Mouse (Mus musculus) liver, embryonic 14.5 days (tissue): Measurements from ENCODE around the gene Dcaf4. TPM values are rescaled to one million over a fixed set of nuclear protein-coding genes. Genes with fewer than 3 reads are reported as not detected.

Source experiments
- ATAC-seq: fragments of 200-750 bp; cut with Nextera tagmentation; 2 replicates; pipeline ENCODE4 v1.8.0; 2017; ENCODE audit warnings: moderate number of reproducible peaks, mild to moderate bottlenecking, moderate library complexity; ENCODE audit not compliant: insufficient read depth
- DNase-seq, 3 experiments: peaks; one replicate each; pipeline ENCODE4 v3.0.0-alpha.2; 2012 to 2013; ENCODE audit warnings: low read depth in 3 of 3, low spot score in 3 of 3
- H3K27ac ChIP-seq: fragments of 300-500 bp; sonication (generic); 2 replicates; pipeline ENCODE4 v1.5.1; 2014; ENCODE audit warnings: moderate library complexity, mild to moderate bottlenecking, control low read depth, inconsistent platforms
- H3K27me3 ChIP-seq: fragments of 300-500 bp; sonication (generic); 2 replicates; pipeline ENCODE4 v1.6.1; 2014; ENCODE audit warnings: mild to moderate bottlenecking, low read length, moderate library complexity; ENCODE audit not compliant: control insufficient read depth, insufficient read depth
- H3K36me3 ChIP-seq: fragments of 300-500 bp; sonication (generic); replicated peaks from 2 replicates; pipeline ENCODE4 v1.6.1; 2014; ENCODE audit warnings: low read depth; ENCODE audit not compliant: control insufficient read depth, insufficient read depth
- H3K4me1 ChIP-seq, 2 experiments: fragments of 200-500 bp in 1 of 2; fragments of 300-500 bp in 1 of 2; sonication (generic) in 1 of 2; replicated peaks; 2 replicates each; pipeline ENCODE4 v1.6.1; 2012 to 2014; ENCODE audit warnings: antibody characterized with exemption in 1 of 2, inconsistent platforms in 1 of 2, low read length in 1 of 2; ENCODE audit not compliant: control insufficient read depth in 2 of 2, insufficient read depth in 2 of 2
- H3K4me2 ChIP-seq: fragments of 300-500 bp; sonication (generic); 2 replicates; pipeline ENCODE4 v1.6.1; 2014; ENCODE audit warnings: low read depth, mild to moderate bottlenecking, control low read depth, moderate library complexity
- H3K4me3 ChIP-seq, 2 experiments: fragments of 200-500 bp in 1 of 2; fragments of 300-500 bp in 1 of 2; sonication (generic) in 1 of 2; 2 replicates each; pipeline ENCODE4 v1.5.1; 2012 to 2014; ENCODE audit warnings: low read depth in 2 of 2, low read length in 2 of 2, mild to moderate bottlenecking in 2 of 2, control low read depth in 1 of 2, inconsistent platforms in 1 of 2, moderate library complexity in 1 of 2; ENCODE audit not compliant: insufficient read depth in 1 of 2
- H3K9ac ChIP-seq: fragments of 300-500 bp; sonication (generic); replicated peaks from 2 replicates; pipeline ENCODE4 v1.6.1; 2014; ENCODE audit warnings: mild to moderate bottlenecking, control low read depth, moderate library complexity
- H3K9me3 ChIP-seq: fragments of 300-500 bp; sonication (generic); 2 replicates; pipeline ENCODE4 v1.6.1; 2016; ENCODE audit warnings: low read length, mixed read lengths; ENCODE audit not compliant: control insufficient read depth
- CTCF ChIP-seq: IDR thresholded peaks from 2 replicates; pipeline ENCODE4 v1.5.1; 2016; ENCODE audit warnings: antibody characterized with exemption, low read depth, control low read depth
- EP300 ChIP-seq: IDR thresholded peaks from 2 replicates; pipeline ENCODE4 v1.6.1; 2016; ENCODE audit warnings: antibody characterized with exemption, low read depth
- WGBS: fragments of 180-500 bp; shearing (Covaris S2); extraction: QIAGEN DNeasy Blood & Tissue Kit; methylation state at CpG from one replicate; pipeline ENCODE4 v1.1.7; 2014; ENCODE audit not compliant: insufficient replicate concordance; 5-methylcytosine and 5-hydroxymethylcytosine counted together
- polyA plus RNA-seq, 2 experiments: library from polyadenylated mRNA; depleted of rRNA in 1 of 2; stranded (reverse) in 1 of 2; unstranded in 1 of 2; fragments of >200 nt; fragmentation: Nextera tagmentation in 1 of 2; extraction: Ambion mirVana in 1 of 2; gene quantifications; 2 replicates each; pipeline versions ENCODE4 v1.2.1 to v1.2.3; 2012 to 2014

The Dcaf4 gene
- polyA plus RNA-seq, 2 experiments: 9.5 to 9.8 TPM

DNA sequence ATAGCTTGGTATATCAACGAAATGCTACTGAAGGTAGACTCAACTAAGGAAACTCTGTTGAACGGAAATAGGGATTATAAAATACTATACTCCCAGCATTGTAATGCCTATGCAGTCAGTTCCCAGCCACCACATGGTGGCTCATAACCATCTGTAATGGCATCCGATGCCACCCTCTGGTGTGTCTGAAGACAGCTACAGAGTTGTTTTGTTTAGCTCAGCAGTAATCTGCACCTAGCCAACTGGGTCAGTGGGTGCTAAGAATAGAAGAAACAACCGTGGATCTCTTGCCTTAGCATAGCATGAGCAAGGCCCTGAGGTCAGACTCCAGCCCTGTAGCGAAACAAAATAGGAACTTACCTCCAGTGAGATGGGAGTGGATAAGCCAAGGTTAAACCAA, 4.1 kb downstream of the Dcaf4 start:
- DNase-seq (no peak), ATAC-seq (no peak)
- Histone ChIP-seq H3K27ac (no peak overlapping the region), H3K4me1 (peaks cover 0 to 18% of the 10 kb centered on the region in 2 experiments; a peak in 3 of 4 replicates), H3K4me2 (no peak overlapping the region), H3K9ac (no peak overlapping the region), H3K4me3 (no peak overlapping the region), H3K27me3 (no peaks in the 10 kb centered on the region), H3K9me3 (no peaks in the 10 kb centered on the region), H3K36me3 (no peaks in the 10 kb centered on the region)
- no peak for TF ChIP-seq CTCF
- no peak for TF ChIP-seq EP300
- 71% methylated on average over 5 of the region's 5 CpGs for WGBS

GRCm38 (mm10) chr12:83525822-83526544, 5.7 kb downstream of the Dcaf4 start:
- DNase-seq (no peak), ATAC-seq (peak; percentile 37; the same call in 1 of the 2 replicates)
- no peak overlapping the region for H3K4me2 ChIP-seq
- TF ChIP-seq EP300: 0 out of 2 replicates have a peak, but pooled peaks have one; percentile 16
- TF ChIP-seq CTCF: no peak
- no peaks in the 10 kb centered on the region for H3K27me3 ChIP-seq
- no peak overlapping the region for H3K4me3 ChIP-seq
- H3K9me3 ChIP-seq: no peaks in the 10 kb centered on the region
- no peak overlapping the region for H3K9ac ChIP-seq
- H3K36me3 ChIP-seq: no peaks in the 10 kb centered on the region
- no peak overlapping the region for H3K27ac ChIP-seq
- H3K4me1 ChIP-seq: peaks cover 0 to 11% of the 10 kb centered on the region in 2 experiments; a peak in 2 of 4 replicates
- 59% methylated on average over 18 of the region's 18 CpGs for WGBS

DNA sequence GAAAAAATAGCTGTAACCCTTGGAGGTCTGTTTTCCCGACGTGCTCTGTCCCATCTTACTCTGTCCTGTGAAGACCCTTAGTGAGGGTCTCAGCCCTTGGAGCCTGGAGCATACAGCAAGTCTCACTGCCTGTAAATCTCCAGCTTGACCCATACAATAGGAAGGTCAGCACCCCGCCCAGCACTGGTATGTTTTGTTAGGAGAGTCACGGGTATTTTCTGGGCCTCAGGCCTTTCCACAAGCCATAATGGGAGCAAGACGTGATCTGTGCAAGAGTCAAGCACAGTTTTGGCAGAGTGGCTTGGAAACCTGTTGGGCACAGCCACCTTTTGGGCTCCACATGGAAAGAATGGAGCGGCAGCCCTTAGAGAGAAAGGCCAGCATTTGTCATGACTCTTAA, 7.5 kb downstream of the Dcaf4 start:
- Histone ChIP-seq H3K4me1 (0 out of 4 replicates have a peak, but pooled peaks cover 0 to 4% of the 10 kb centered on the region in 2 experiments), H3K9me3 (no peaks in the 10 kb centered on the region), H3K27me3 (no peaks in the 10 kb centered on the region), H3K36me3 (no peaks in the 10 kb centered on the region), H3K4me2 (no peak overlapping the region), H3K9ac (no peak overlapping the region), H3K4me3 (no peak overlapping the region), H3K27ac (no peak overlapping the region)
- TF ChIP-seq EP300: no peak
- TF ChIP-seq CTCF: no peak
- ATAC-seq (no peak), DNase-seq (no peak)
- WGBS: 74% methylated on average over 6 of the region's 6 CpGs

DNA sequence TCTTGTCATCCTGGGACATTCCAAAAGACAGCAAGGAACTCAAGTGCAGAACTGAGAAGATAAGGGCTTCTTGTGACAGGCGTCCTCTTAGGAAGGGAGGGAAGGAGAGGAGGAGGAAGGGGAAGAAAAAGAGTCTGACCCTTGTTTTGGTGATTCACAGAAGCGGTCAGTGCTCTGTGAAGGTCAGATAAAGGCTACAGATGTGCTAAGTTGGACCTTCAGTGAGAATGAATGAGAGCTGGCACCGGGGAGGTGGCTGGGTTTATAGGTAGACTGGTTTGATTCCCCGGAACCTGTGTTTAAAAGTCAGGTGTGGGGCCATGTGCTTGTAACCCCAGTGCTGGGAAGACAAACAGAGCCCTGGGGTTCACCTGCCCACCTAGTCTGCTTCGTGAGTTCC, 8.4 kb downstream of the Dcaf4 start:
- no peaks in the 10 kb centered on the region for H3K27me3 ChIP-seq
- DNase-seq: no peak
- H3K4me3 ChIP-seq: no peak overlapping the region
- ATAC-seq: no peak
- H3K9me3 ChIP-seq: no peaks in the 10 kb centered on the region
- no peaks in the 10 kb centered on the region for H3K36me3 ChIP-seq
- H3K9ac ChIP-seq: no peak overlapping the region
- 72% methylated on average over 5 of the region's 5 CpGs for WGBS
- no peak overlapping the region for H3K4me2 ChIP-seq
- TF ChIP-seq CTCF: no peak
- no peak for TF ChIP-seq EP300
- H3K4me1 ChIP-seq: 0 out of 4 replicates have a peak, but pooled peaks cover 0 to 4% of the 10 kb centered on the region in 2 experiments
- no peak overlapping the region for H3K27ac ChIP-seq

DNA sequence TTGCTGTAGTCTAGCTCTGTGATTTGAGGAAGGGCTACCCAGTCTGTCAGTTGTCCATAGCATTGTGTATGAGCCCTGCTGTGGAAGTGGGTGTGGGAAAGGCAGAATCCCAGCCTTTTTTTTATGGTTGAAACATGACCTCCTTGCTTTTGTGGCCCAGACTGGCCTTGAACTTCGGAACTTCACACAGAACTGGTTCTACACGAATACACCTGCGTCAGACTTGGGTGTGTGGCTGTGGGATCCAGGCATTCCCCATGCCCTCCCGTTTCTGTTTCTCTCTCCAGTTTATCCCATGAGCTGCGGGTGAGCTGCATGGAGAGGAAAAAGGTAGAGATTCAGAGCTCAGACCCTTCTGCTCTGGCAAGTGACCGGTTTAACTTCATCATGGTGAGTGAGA, 11.7 kb downstream of the Dcaf4 start:
- H3K4me3 ChIP-seq: no peak overlapping the region
- no peaks in the 10 kb centered on the region for H3K27me3 ChIP-seq
- no peaks in the 10 kb centered on the region; the same call in 1 of the 2 replicates for H3K36me3 ChIP-seq
- no peaks in the 10 kb centered on the region for H3K4me1 ChIP-seq
- no peak overlapping the region for H3K9ac ChIP-seq
- H3K9me3 ChIP-seq: no peaks in the 10 kb centered on the region
- H3K4me2 ChIP-seq: no peak overlapping the region
- no peak for ATAC-seq
- no peak overlapping the region for H3K27ac ChIP-seq
- TF ChIP-seq CTCF (no peak), EP300 (no peak)
- 77% methylated on average over 6 of the region's 6 CpGs for WGBS
- no peak for DNase-seq
